11 mouse cellular contexts compared by ENCODE assay signal in genomic region chr2:4978091-4978490, GRCm38 (mm10). TPM values are rescaled to one million over a fixed set of nuclear protein-coding genes. Genes with fewer than 3 reads are reported as not detected.
DNase-seq lines count a peak whose midpoint lies in the region; ATAC-seq and TF ChIP-seq lines count a peak whose summit lies in the region.
"Had no signal": no experiment of that assay in that cellular context is flagged by ENCODE, and none has a peak within 500 bp of the region (broad histone marks: within the 10 kb centered on the region; RNA-seq: fewer than 3 reads in every experiment).

No protein-coding gene starts in this region.

- TF ChIP-seq CTCF in intestine, postnatal 0 days (IDR thresholded peaks at IDR 0.05; ENCODE audit: low read depth), result no peak
- TF ChIP-seq CTCF in gastrocnemius, adult 2 months (IDR thresholded peaks at IDR 0.05), result no peak

- H3K4me1 ChIP-seq in hindbrain, embryonic 16.5 days (ENCODE audit: control insufficient read depth, insufficient read depth, low read depth, low read length), result no peaks in the 10 kb centered on the region; the same call in 1 of the 2 replicates
- H3K4me1 ChIP-seq in intestine, postnatal 0 days (replicated peaks; ENCODE audit: control insufficient read depth, insufficient read depth, low read length), result no peaks in the 10 kb centered on the region

- H3K36me3 ChIP-seq in hindbrain, embryonic 16.5 days (ENCODE audit: control insufficient read depth, insufficient read depth, low read length), result no peaks in the 10 kb centered on the region
- H3K36me3 ChIP-seq in intestine, postnatal 0 days (ENCODE audit: control insufficient read depth, insufficient read depth), result no peaks in the 10 kb centered on the region

- 25% methylated on average over 8 of the region's 8 CpGs for WGBS in hindbrain, embryonic 16.5 days
- WGBS in intestine, postnatal 0 days, result 48% methylated on average over 8 of the region's 8 CpGs

- no peak overlapping the region for H3K9ac ChIP-seq in hindbrain, embryonic 16.5 days (ENCODE audit: low read depth, low read length)
- H3K9ac ChIP-seq in intestine, postnatal 0 days (ENCODE audit: low read depth, low read length), result no peak overlapping the region

- H3K27ac ChIP-seq in hindbrain, embryonic 16.5 days (ENCODE audit: low read depth, low read length), result peak overlapping the region; percentile 64
- H3K27ac ChIP-seq in intestine, postnatal 0 days (ENCODE audit: low read depth, low read length), result no peak overlapping the region
- H3K27ac ChIP-seq in gastrocnemius, adult 2 months, result no peak overlapping the region

- H3K9me3 ChIP-seq in hindbrain, embryonic 16.5 days (ENCODE audit: control insufficient read depth, low read length), result no peaks in the 10 kb centered on the region
- no peaks in the 10 kb centered on the region for H3K9me3 ChIP-seq in intestine, postnatal 0 days (ENCODE audit: control insufficient read depth)

- H3K4me3 ChIP-seq in hindbrain, embryonic 16.5 days (ENCODE audit: low read length), result no peak overlapping the region
- no peak overlapping the region for H3K4me3 ChIP-seq in intestine, postnatal 0 days (ENCODE audit: low read depth, low read length)
- H3K4me3 ChIP-seq in gastrocnemius, adult 2 months, result no peak overlapping the region

- ATAC-seq in hindbrain, embryonic 16.5 days, result peak; percentile 63; the same call in 1 of the 2 replicates
- ATAC-seq in intestine, postnatal 0 days, result no peak

- intact Hi-C loops in gastrocnemius, adult 2 months (cut with DNase I), result no loop called here

- no peaks in the 10 kb centered on the region for H3K27me3 ChIP-seq in hindbrain, embryonic 16.5 days (replicated peaks; ENCODE audit: control insufficient read depth, insufficient read depth, low read length)
- no peaks in the 10 kb centered on the region for H3K27me3 ChIP-seq in intestine, postnatal 0 days (replicated peaks; ENCODE audit: control insufficient read depth, insufficient read depth, low read length)

- H3K4me2 ChIP-seq in hindbrain, embryonic 16.5 days (ENCODE audit: low read length), result no peak overlapping the region
- no peak overlapping the region for H3K4me2 ChIP-seq in intestine, postnatal 0 days (replicated peaks; ENCODE audit: low read depth)

- DNase-seq in cerebellum, adult 11-12 months, result peak; percentile 9
- no peak for DNase-seq in cerebellum, adult 11 months
- DNase-seq in right cerebral cortex, postnatal 4 days, result peak; percentile 31
- no peak for DNase-seq in right cerebral cortex, postnatal 36 days (ENCODE audit: low spot score in 2 of 2)
- no peak for DNase-seq in ovary, postnatal 10 days (ENCODE audit: low spot score)
- DNase-seq in gastrocnemius, adult 2 months, result no peak
- DNase-seq: kidney, postnatal 10 days had no signal

RNA-seq across cellular contexts. Expression of gene Ucma, which starts 2.2 kb away (rescaled TPM):
- 2.3 TPM in 2 replicates for polyA plus RNA-seq in hindbrain, embryonic 16.5 days (2015; fragmentation: Nextera tagmentation; extraction: Ambion mirVana)
- polyA plus RNA-seq in intestine, postnatal 0 days (2015; fragmentation: Nextera tagmentation; extraction: Ambion mirVana), result not detected in 2 replicates
- not detected for total RNA-seq in gastrocnemius, adult 2 months (2021)
- polyA plus RNA-seq: heart, postnatal 0 days; liver, embryonic 16.5 days had no signal

RNA-seq across cellular contexts. Expression of gene Mcm10, which starts 34.5 kb away (rescaled TPM):
- 4.9 and 6.6 TPM in 2 replicates for polyA plus RNA-seq in hindbrain, embryonic 16.5 days (2015; fragmentation: Nextera tagmentation; extraction: Ambion mirVana)
- polyA plus RNA-seq in intestine, postnatal 0 days (2015; fragmentation: Nextera tagmentation; extraction: Ambion mirVana), result 9.2 and 9.3 TPM in 2 replicates
- total RNA-seq in gastrocnemius, adult 2 months (2021), result under 1 TPM in 1 of 2 experiments, not detected in 1; 0.08 TPM

RNA-seq across cellular contexts. Expression of gene Phyh, which starts 59.3 kb away (rescaled TPM):
- 95.9 and 120 TPM in 2 replicates for polyA plus RNA-seq in hindbrain, embryonic 16.5 days (2015; fragmentation: Nextera tagmentation; extraction: Ambion mirVana)
- polyA plus RNA-seq in intestine, postnatal 0 days (2015; fragmentation: Nextera tagmentation; extraction: Ambion mirVana), result 210 and 230 TPM in 2 replicates
- 100 to 1,000 TPM; 179 to 280 TPM for total RNA-seq in gastrocnemius, adult 2 months (2021)

Comparison
In these comparisons a context has a peak if more than half of its experiments do, and no peak if none do; other contexts are left out.
1. DNase-seq: peak in cerebellum, adult 11-12 months (single experiment) and right cerebral cortex, postnatal 4 days (single experiment); none in cerebellum, adult 11 months (single experiment), right cerebral cortex, postnatal 36 days (0 of 2), ovary, postnatal 10 days (single experiment) and gastrocnemius, adult 2 months (single experiment).